Mouse (Mus musculus) heart, postnatal 36 days (tissue): ENCODE measurements around the gene Ltb4r1. TPM values are rescaled to one million over a fixed set of nuclear protein-coding genes. Genes with fewer than 3 reads are reported as not detected.

Experiments used
- DNase-seq, 2 experiments: peaks; one replicate each; pipeline ENCODE4 v3.0.0; 2021 to 2022
- intact Hi-C: fragments of 180-260 bp; cut with DNase I; formaldehyde crosslinking; loops from one replicate; pipeline ENCODE4 v1.15.1; 2025
- total RNA-seq, 2 experiments: library from RNA; stranded (reverse); gene quantifications; 2 replicates each; pipeline ENCODE4 v1.2.3; 2021

The Ltb4r1 gene
- total RNA-seq, 2 experiments from 2014 or later: 0.24 TPM; not detected in 1

DNA sequence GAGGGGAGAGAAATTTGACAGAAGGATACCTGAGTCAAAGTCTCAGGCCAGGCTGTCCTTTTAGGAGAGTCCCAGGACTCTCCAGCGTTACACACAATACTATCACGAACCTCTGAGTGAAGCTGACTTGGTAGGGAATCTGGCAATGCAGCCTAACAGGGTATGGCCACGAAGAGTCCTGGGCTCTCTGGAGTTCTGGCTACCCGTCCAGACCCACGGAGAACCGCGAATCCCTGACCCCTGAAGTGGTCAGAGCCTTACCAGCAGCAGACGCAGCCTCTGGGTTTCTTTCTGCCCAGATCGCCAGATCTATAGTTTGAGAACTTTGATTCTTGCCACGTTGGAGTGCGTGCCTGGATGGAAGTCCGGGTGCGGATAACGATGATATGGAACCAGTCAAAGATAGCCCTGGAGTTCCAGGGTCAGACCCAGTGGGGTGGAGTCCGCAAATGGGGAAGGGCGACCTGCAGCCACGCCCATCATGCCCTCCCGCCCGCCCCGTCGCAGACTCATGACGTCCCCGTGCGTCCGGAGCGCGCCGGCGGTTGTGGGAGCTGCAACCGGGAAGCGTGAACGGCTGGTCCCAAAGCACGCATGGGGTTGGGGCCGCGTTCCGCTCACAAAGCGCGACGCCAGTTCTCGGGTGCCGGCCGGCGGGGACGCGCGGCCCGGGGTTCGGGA lies 20.4 kb upstream of the Ltb4r1 start, which contains the start of the genes Dhrs1 and Nop9:
TSS of gene Dhrs1 (minus strand) at position 511 of the 681 bp plus-strand sequence.
TSS of gene Nop9 (plus strand) at position 514 of the 681 bp plus-strand sequence.
- intact Hi-C loops: loop anchor here (5.0 kb wide), 1 partner anchor 248 kb away; no protein-coding TSS in a partner anchor
- peak; percentile 88 to 89 for DNase-seq

GRCm38 (mm10) chr14:55745861-55746237 lies 19.9 kb upstream of the Ltb4r1 start:
- DNase-seq: no peak

GRCm38 (mm10) chr14:55747051-55747847 lies 18.5 kb upstream of the Ltb4r1 start:
- intact Hi-C loops: loop anchor here (5.0 kb wide), 1 partner anchor 250 kb away; no protein-coding TSS in a partner anchor
- DNase-seq: no peak

More at GRCm38 (mm10) chr14:55745861-55746237, 19.9 kb upstream of the Ltb4r1 start:
- intact Hi-C loops: loop anchor here (5.0 kb wide), 1 partner anchor 249 kb away; no protein-coding TSS in a partner anchor

DNA sequence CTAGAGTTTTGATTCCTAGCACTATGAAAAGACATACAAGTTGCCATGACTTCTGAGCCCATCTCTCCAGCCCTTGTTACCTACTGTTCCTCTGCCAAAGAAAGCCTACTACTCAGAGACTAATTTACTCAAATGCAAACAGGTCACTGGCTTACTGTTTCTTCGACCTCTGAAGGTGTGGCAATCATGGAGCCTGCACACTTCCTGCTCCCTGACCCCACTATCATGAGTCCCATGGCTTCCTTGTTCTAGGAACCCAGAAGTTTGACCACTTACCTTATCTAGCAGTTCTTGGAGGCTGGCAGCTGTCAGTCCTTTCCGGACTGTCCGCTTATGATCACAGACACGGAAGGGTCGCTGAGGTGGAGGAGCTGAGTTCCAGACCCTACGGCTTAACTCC lies 8.2 kb upstream of the Ltb4r1 start:
- intact Hi-C loops: no loop called here
- DNase-seq: no peak

GRCm38 (mm10) chr14:55758363-55758784 lies 7.4 kb upstream of the Ltb4r1 start, which contains the start of gene Cideb:
Gene Cideb, minus strand, starts transcription at chr14:55758458.
- intact Hi-C loops: no loop called here

GRCm38 (mm10) chr14:55760156-55760555 lies 5.6 kb upstream of the Ltb4r1 start:
- intact Hi-C loops: loop anchor here (5.0 kb wide), 1 partner anchor 78 kb away; the partner anchor contains the start of gene Tinf2
- peak; percentile 88 to 92 for DNase-seq

More at GRCm38 (mm10) chr14:55758363-55758784, 7.4 kb upstream of the Ltb4r1 start, which contains the start of gene Cideb:
- DNase-seq: peak; percentile 29 to 43

- DNase-seq: no peak
- intact Hi-C loops: loop anchor here (5.0 kb wide), 1 partner anchor 79 kb away; the partner anchor contains the start of gene Tinf2
Observed at GRCm38 (mm10) chr14:55761163-55761562, 4.6 kb upstream of the Ltb4r1 start, which contains the start of gene Ltb4r2. Gene Ltb4r2, plus strand, starts transcription at chr14:55761428.

- DNase-seq: peak; percentile 57 to 65
- intact Hi-C loops: loop anchor here (5.0 kb wide), 1 partner anchor 80 kb away; the partner anchor contains the start of gene Tinf2
Observed at GRCm38 (mm10) chr14:55762001-55762821, 3.6 kb upstream of the Ltb4r1 start.

DNA sequence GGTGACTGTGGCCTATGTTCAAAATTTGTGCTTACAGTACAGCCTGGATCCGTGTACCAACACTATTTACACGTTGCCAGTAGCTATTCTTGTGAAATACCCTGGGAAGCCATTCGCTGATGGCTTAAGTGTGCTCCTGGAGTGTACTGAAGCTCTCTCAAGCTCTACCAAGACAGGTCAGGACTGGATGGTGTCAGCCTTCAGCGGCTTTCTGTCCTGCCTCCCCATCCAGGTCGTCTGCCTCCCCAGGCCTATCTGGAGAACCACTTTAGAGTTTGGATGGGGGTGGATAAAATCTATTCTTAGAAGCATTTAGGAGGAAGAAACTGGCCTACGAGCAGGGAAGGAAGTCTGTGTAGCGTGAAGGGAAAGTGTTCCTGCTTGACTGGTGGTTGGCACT lies 2.6 kb upstream of the Ltb4r1 start:
- intact Hi-C loops: loop anchor here (5.0 kb wide), 1 partner anchor 81 kb away; the partner anchor contains the start of gene Tinf2
- DNase-seq: peak in 1 of 2 experiments; percentile 34

DNA sequence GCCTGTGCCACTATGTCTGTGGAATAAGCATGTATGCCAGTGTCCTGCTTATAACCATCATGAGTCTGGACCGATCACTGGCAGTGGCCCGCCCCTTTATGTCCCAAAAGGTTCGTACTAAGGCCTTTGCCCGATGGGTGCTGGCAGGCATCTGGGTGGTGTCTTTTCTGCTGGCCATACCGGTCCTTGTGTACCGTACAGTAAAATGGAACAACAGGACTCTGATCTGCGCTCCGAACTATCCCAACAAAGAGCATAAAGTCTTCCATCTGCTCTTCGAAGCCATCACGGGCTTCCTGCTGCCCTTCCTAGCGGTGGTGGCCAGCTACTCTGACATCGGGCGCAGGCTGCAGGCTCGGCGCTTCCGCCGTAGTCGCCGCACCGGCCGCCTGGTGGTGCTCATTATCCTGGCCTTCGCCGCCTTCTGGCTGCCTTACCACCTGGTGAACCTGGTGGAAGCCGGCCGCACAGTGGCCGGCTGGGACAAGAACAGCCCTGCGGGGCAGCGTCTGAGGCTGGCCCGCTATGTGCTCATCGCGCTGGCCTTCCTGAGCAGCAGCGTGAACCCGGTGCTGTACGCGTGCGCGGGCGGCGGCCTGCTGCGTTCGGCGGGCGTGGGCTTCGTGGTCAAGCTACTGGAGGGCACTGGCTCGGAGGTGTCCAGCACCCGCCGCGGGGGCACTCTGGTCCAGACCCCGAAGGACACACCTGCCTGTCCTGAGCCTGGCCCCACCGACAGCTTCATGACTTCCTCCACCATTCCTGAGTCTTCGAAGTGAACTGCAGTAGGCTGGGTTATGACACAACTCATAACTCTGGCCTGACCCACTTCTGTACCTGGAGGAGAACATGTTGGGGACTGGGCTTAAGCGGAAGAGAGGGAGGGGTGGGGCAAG lies 2.0 kb downstream of the Ltb4r1 start:
- intact Hi-C loops: loop anchor here (5.0 kb wide), 1 partner anchor 150 kb away; no protein-coding TSS in a partner anchor
- DNase-seq: peak; percentile 57 to 63

DNA sequence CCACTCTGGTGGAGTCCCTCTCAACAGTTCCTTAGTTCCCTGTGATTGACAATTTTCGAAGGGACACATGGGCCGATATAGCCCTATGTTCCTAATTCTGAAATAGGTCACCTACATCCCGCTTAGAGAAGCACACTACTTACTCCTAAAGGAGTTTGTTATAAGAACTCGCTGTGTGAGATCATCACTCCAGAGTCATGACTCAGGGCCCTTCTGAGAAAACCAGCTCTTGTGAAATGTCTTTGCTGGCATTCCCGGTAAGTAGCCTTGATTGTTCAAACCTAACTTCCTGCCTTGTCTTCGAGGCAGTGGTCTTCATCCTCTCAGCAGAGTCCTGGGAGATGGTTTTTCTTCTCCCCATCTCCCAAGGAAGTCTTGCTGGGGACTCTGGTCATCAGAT lies 2.8 kb downstream of the Ltb4r1 start:
- no peak for DNase-seq
- intact Hi-C loops: loop anchor here (5.0 kb wide), 1 partner anchor 149 kb away; no protein-coding TSS in a partner anchor

DNA sequence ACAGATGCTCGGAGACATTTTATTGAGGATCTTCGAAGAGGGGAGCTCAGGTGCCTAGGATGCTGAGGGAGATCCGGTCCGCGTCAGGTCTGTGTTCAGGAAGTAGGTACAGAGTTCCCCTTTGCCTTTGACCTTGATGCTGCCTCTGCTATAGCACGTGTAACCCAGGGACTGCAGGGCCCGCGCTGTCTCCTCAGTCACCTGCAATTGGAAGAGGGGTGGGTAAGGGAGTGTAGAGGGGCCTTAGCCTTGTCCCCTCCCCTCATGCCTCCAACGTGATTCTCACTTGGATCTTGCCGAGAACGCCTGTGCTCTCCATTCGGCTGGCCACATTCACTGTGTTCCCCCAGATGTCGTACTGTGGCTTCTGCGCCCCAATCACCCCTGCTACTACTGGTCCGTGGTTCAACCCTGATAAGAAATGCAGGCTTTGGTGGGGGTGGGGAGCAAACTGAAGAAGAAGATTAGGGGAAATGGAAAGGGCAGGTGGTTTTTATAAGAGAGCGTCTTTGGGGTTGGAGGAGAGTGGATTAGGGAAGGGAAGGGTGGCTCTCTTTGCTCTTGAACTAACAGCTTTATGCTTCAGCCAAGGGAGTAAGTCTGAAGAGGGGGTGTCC lies 3.4 kb downstream of the Ltb4r1 start:
- DNase-seq: no peak
- intact Hi-C loops: loop anchor here (5.0 kb wide), 1 partner anchor 148 kb away; no protein-coding TSS in a partner anchor

- DNase-seq: no peak
- intact Hi-C loops: no loop called here
Observed at GRCm38 (mm10) chr14:55776711-55777110, 10.9 kb downstream of the Ltb4r1 start.

DNA sequence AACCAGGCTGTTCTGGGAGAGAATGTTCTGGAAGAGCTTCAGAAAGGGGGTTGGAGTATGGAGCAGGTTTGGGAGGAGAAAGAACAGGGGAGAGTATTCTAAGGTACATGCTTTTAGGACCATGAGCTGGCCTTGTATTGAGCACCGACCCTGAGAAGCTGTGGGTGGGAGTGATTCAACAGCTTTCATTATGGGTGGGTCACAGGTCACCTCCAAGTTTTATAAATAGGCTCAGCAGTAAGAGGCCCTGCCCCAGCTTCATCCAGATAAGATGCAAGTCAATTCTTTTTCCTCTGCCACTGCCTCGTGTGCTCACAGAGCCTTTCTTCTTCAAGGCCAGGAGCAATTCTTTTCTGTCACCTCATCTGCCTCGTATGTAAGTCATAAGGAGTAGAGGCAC lies 11.4 kb downstream of the Ltb4r1 start:
- no peak for DNase-seq
- intact Hi-C loops: no loop called here

GRCm38 (mm10) chr14:55777806-55778205 lies 12.0 kb downstream of the Ltb4r1 start:
- DNase-seq: no peak

GRCm38 (mm10) chr14:55778686-55779085 lies 12.9 kb downstream of the Ltb4r1 start:
- DNase-seq: no peak
- intact Hi-C loops: loop anchor here (2.0 kb wide), 1 partner anchor 14 kb away; the partner anchor contains the start of gene Ltb4r1

More at GRCm38 (mm10) chr14:55777806-55778205, 12.0 kb downstream of the Ltb4r1 start:
- intact Hi-C loops: loop anchor here (2.0 kb wide), 1 partner anchor 13 kb away; the partner anchor contains the start of gene Ltb4r1

GRCm38 (mm10) chr14:55779656-55780055 lies 13.9 kb downstream of the Ltb4r1 start:
- intact Hi-C loops: loop anchor here (2.0 kb wide), 3 partner anchors 15 to 139 kb away; partner anchors contain the start of gene Ltb4r1
- no peak for DNase-seq

DNA sequence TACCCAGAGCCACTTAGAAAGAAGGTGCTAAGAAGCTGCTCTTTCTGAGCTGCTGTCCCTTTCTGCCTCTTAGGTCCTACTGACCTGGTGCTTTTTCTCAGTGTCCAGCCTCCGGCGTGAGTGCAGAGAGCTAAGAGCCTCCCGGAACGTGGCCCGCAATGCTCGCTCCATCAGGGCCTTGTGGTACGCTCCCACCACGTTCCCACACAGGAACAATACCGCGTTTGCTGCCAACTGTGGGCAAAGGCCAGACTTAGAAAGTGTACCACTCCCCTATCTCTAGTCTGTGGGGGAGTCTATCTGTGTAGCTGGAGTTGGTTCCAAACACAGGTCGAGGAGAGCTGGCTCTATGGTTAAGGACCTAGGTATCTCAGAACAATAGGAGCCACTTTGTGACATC lies 15.0 kb downstream of the Ltb4r1 start:
- intact Hi-C loops: loop anchor here (1.0 to 2.0 kb wide), 3 partner anchors 43 to 138 kb away; partner anchors contain the start of gene Nfatc4
- no peak for DNase-seq
